ENCODE assay signal across 22 mouse cellular contexts in genomic region chr1:74351185-74351769, GRCm38 (mm10). TPM values are rescaled to one million over a fixed set of nuclear protein-coding genes. Genes with fewer than 3 reads are reported as not detected.
DNase-seq lines count a peak whose midpoint lies in the region; ATAC-seq lines count a peak whose summit lies in the region.
"Had no signal": no experiment of that assay in that cellular context is flagged by ENCODE, and none has a peak within 500 bp of the region (broad histone marks: within the 10 kb centered on the region; RNA-seq: fewer than 3 reads in every experiment).

No protein-coding gene starts in this region.

- intact Hi-C loops in gastrocnemius, postnatal 36 days (cut with DNase I): no loop called here

- ATAC-seq in CD4-positive, CD25-positive, alpha-beta regulatory T cell, adult 4 months: peak; percentile 51
- ATAC-seq: forebrain, embryonic 16.5 days; hindbrain, embryonic 16.5 days; intestine, postnatal 0 days; Patski had no signal

- peak; percentile 15 for DNase-seq in CD4-positive helper T cell, adult 2 months (ENCODE audit: low read depth, low spot score)
- peak; percentile 74 for DNase-seq in induced T-regulatory cell, adult 2 months (ENCODE audit: low read depth)
- no peak for DNase-seq in layer of hippocampus, postnatal 10 days (ENCODE audit: low spot score in 2 of 2)
- no peak for DNase-seq in adrenal gland, postnatal 14 days
- no peak for DNase-seq in gastrocnemius, postnatal 36 days
- DNase-seq: adrenal gland, adult 2 months; adrenal gland, postnatal 25 days; cerebellum, adult 11-12 months; cerebellum, adult 8-10 months; cerebellum, postnatal 10 days; cerebellum, postnatal 36 days; embryo, embryonic 11 days; gastrocnemius, postnatal 10 days; heart, adult 11 months had no signal

RNA-seq across cellular contexts. Expression of gene Catip, which starts 10.6 kb away (rescaled TPM):
- polyA plus RNA-seq in CD4-positive, CD25-positive, alpha-beta regulatory T cell, adult 4 months (2017; shearing (Covaris generic)): under 1 TPM in 1 of 2 experiments, not detected in 1; 0.29 TPM
- 1 to 10 TPM; 1.2 to 1.7 TPM for total RNA-seq in layer of hippocampus, postnatal 10 days (2021)
- 0.15 and 0.45 TPM in 2 replicates for total RNA-seq in adrenal gland, postnatal 14 days (2021)
- total RNA-seq in gastrocnemius, postnatal 36 days (2021): under 1 TPM in 1 of 2 experiments, not detected in 1; 0.12 TPM
- polyA plus RNA-seq: erythroblast, embryonic 14.5 days; G1E had no signal

RNA-seq across cellular contexts. Expression of gene Slc11a1, which starts 23.7 kb away (rescaled TPM):
- polyA plus RNA-seq in CD4-positive, CD25-positive, alpha-beta regulatory T cell, adult 4 months (2017; shearing (Covaris generic)): 1 to 10 TPM in 1 of 2 experiments, under 1 TPM in 1; 0.78 to 4.0 TPM
- total RNA-seq in layer of hippocampus, postnatal 10 days (2021): 1 to 10 TPM; 2.0 to 3.0 TPM
- total RNA-seq in adrenal gland, postnatal 14 days (2021): 5.3 and 6.9 TPM in 2 replicates
- 1 to 10 TPM; 3.0 to 3.9 TPM for total RNA-seq in gastrocnemius, postnatal 36 days (2021)
- total RNA-seq: hematopoietic stem cell, adult 5-6 weeks had no signal
- polyA plus RNA-seq: G1E had no signal

RNA-seq across cellular contexts. Expression of gene Ctdsp1, which starts 40.0 kb away (rescaled TPM):
- polyA plus RNA-seq in CD4-positive, CD25-positive, alpha-beta regulatory T cell, adult 4 months (2017; shearing (Covaris generic)): 10 to 100 TPM; 39.8 to 48.3 TPM
- total RNA-seq in layer of hippocampus, postnatal 10 days (2021): 10 to 100 TPM; 23.8 to 27.2 TPM
- 128 and 130 TPM in 2 replicates for total RNA-seq in adrenal gland, postnatal 14 days (2021)
- 10 to 100 TPM; 82.2 to 97.4 TPM for total RNA-seq in gastrocnemius, postnatal 36 days (2021)

RNA-seq across cellular contexts. Expression of gene Tmbim1, which starts 45.9 kb away (rescaled TPM):
- 10 to 100 TPM; 16.7 to 27.5 TPM for polyA plus RNA-seq in CD4-positive, CD25-positive, alpha-beta regulatory T cell, adult 4 months (2017; shearing (Covaris generic))
- 10 to 100 TPM; 10.5 to 11.6 TPM for total RNA-seq in layer of hippocampus, postnatal 10 days (2021)
- total RNA-seq in adrenal gland, postnatal 14 days (2021): 66.7 and 82.3 TPM in 2 replicates
- total RNA-seq in gastrocnemius, postnatal 36 days (2021): 10 to 100 TPM; 23.0 to 28.8 TPM

RNA-seq across cellular contexts. Expression of gene Vil1, which starts 57.9 kb away (rescaled TPM):
- polyA plus RNA-seq in CD4-positive, CD25-positive, alpha-beta regulatory T cell, adult 4 months (2017; shearing (Covaris generic)): under 1 TPM; 0.23 to 0.33 TPM
- total RNA-seq in layer of hippocampus, postnatal 10 days (2021): 1 to 10 TPM in 1 of 2 experiments, under 1 TPM in 1; 0.31 to 1.2 TPM
- total RNA-seq in adrenal gland, postnatal 14 days (2021): 2.4 and 3.0 TPM in 2 replicates
- not detected for total RNA-seq in gastrocnemius, postnatal 36 days (2021)
- polyA plus RNA-seq: erythroblast, embryonic 14.5 days had no signal

Comparison
In these comparisons a context has a peak if more than half of its experiments do, and no peak if none do; other contexts are left out.
1. DNase-seq: peak in CD4-positive helper T cell, adult 2 months (single experiment) and induced T-regulatory cell, adult 2 months (single experiment); none in layer of hippocampus, postnatal 10 days (0 of 2), adrenal gland, postnatal 14 days (single experiment) and gastrocnemius, postnatal 36 days (0 of 2).